Mouse (Mus musculus): ENCODE results near the gene Rpap3. TPM values are rescaled to one million over a fixed set of nuclear protein-coding genes. Genes with fewer than 3 reads are reported as not detected.
"Not testable (repeated sequence)": the region's sequence is repeated elsewhere in the genome, so short reads cannot be mapped to it uniquely, and the experiment has no call there.

Gene Rpap3
- polyA plus RNA-seq, 1 experiment, result 7.0 TPM

- DNase-seq (ENCODE audit: low read depth), result no peak
Measured at GRCm38 (mm10) chr15:97684118-97684517, 21.5 kb downstream of the Rpap3 start.

- DNase-seq (ENCODE audit: low read depth), result no peak
Measured at GRCm38 (mm10) chr15:97682053-97682452, 23.6 kb downstream of the Rpap3 start.

- no peak for DNase-seq (ENCODE audit: low read depth)
Measured at GRCm38 (mm10) chr15:97679991-97680681, 25.5 kb downstream of the Rpap3 start.

GRCm38 (mm10) chr15:97677341-97677740 is 28.3 kb downstream of the Rpap3 start:
- no peak for DNase-seq (ENCODE audit: low read depth)

- no peak for DNase-seq (ENCODE audit: low read depth)
Measured at GRCm38 (mm10) chr15:97675927-97676326, 29.7 kb downstream of the Rpap3 start.

GRCm38 (mm10) chr15:97674423-97674822 is 31.2 kb downstream of the Rpap3 start:
- peak; percentile 90 for DNase-seq (ENCODE audit: low read depth)

- no peak for DNase-seq (ENCODE audit: low read depth)
Measured at GRCm38 (mm10) chr15:97673256-97674000, 32.2 kb downstream of the Rpap3 start.

- DNase-seq (ENCODE audit: low read depth), result peak; percentile 95
Measured at GRCm38 (mm10) chr15:97672211-97672765, 33.3 kb downstream of the Rpap3 start.

- DNase-seq (ENCODE audit: low read depth), result peak; percentile 61
Measured at GRCm38 (mm10) chr15:97670554-97670953, 35.1 kb downstream of the Rpap3 start.

GRCm38 (mm10) chr15:97668158-97668877 is 37.3 kb downstream of the Rpap3 start:
- DNase-seq (ENCODE audit: low read depth), result not testable (repeated sequence)

- no peak for DNase-seq (ENCODE audit: low read depth)
Measured at GRCm38 (mm10) chr15:97667437-97667836, 38.2 kb downstream of the Rpap3 start.

GRCm38 (mm10) chr15:97666457-97666770 is 39.2 kb downstream of the Rpap3 start:
- DNase-seq (ENCODE audit: low read depth), result no peak

- DNase-seq (ENCODE audit: low read depth), result no peak
Measured at GRCm38 (mm10) chr15:97665770-97666456, 39.7 kb downstream of the Rpap3 start.

GRCm38 (mm10) chr15:97664981-97665668 is 40.5 kb downstream of the Rpap3 start:
- no peak for DNase-seq (ENCODE audit: low read depth)

GRCm38 (mm10) chr15:97663750-97664406 is 41.7 kb downstream of the Rpap3 start:
- DNase-seq (ENCODE audit: low read depth), result no peak

- DNase-seq (ENCODE audit: low read depth), result no peak
Measured at GRCm38 (mm10) chr15:97658755-97659116, 46.9 kb downstream of the Rpap3 start.

- no peak for DNase-seq (ENCODE audit: low read depth)
Measured at GRCm38 (mm10) chr15:97657856-97658754, 47.5 kb downstream of the Rpap3 start.

- no peak for DNase-seq (ENCODE audit: low read depth)
Measured at GRCm38 (mm10) chr15:97657420-97657819, 48.2 kb downstream of the Rpap3 start.

- no peak for DNase-seq (ENCODE audit: low read depth)
Measured at GRCm38 (mm10) chr15:97649726-97650125, 55.9 kb downstream of the Rpap3 start.

GRCm38 (mm10) chr15:97648176-97648575 is 57.4 kb downstream of the Rpap3 start:
- no peak for DNase-seq (ENCODE audit: low read depth)

All from gonadal fat pad, adult 2 months (tissue).